Mouse (Mus musculus) CH12.LX (cell line): Measurements from ENCODE around the gene 5730596B20Rik. TPM values are rescaled to one million over a fixed set of nuclear protein-coding genes. Genes with fewer than 3 reads are reported as not detected.

Experiments used
- DNase-seq: peaks from one replicate; pipeline ENCODE4 v3.0.0-alpha.2; 2013; ENCODE audit errors: extremely low read depth
- H3K27ac ChIP-seq: 2 replicates; pipeline ENCODE4 v1.5.1; 2012; ENCODE audit warnings: low read depth, mild to moderate bottlenecking, control low read depth, moderate library complexity; ENCODE audit not compliant: insufficient read depth
- H3K27me3 ChIP-seq: replicated peaks from 2 replicates; pipeline ENCODE3; 2012; ENCODE audit warnings: inconsistent platforms
- H3K36me3 ChIP-seq, 2 experiments: replicated peaks in 1 of 2; 2 replicates each; pipeline versions ENCODE3 to v1.6.1; 2012; ENCODE audit warnings: inconsistent platforms in 1 of 2, low read length in 1 of 2, mild to moderate bottlenecking in 1 of 2, mixed read lengths in 1 of 2, moderate library complexity in 1 of 2; ENCODE audit not compliant: control insufficient read depth in 1 of 2, insufficient read depth in 1 of 2
- H3K4me1 ChIP-seq, 2 experiments: 2 replicates each; pipeline ENCODE4 v1.6.1; 2012; ENCODE audit warnings: inconsistent platforms in 1 of 2, moderate library complexity in 1 of 2; ENCODE audit not compliant: insufficient read depth in 2 of 2, control insufficient read depth in 1 of 2
- H3K4me2 ChIP-seq: 2 replicates; pipeline ENCODE4 v1.6.1; 2012; ENCODE audit warnings: low read depth, mild to moderate bottlenecking, control low read depth; ENCODE audit not compliant: poor library complexity, insufficient read depth, severe bottlenecking
- H3K4me3 ChIP-seq, 3 experiments: fragments of 150-350 bp in 1 of 3; sonication (generic) in 1 of 3; replicated peaks in 1 of 3; 2 replicates each; pipeline versions ENCODE3 to v1.5.1; 2011 to 2012; ENCODE audit warnings: low read depth in 2 of 3, low read length in 2 of 3, mild to moderate bottlenecking in 2 of 3, moderate library complexity in 2 of 3, control low read depth in 1 of 3, improper control_type of control experiment in 1 of 3, inconsistent platforms in 1 of 3, mixed read lengths in 1 of 3; ENCODE audit not compliant: poor library complexity in 1 of 3
- H3K79me2 ChIP-seq: replicated peaks from 2 replicates; pipeline ENCODE4 v1.6.1; 2012; ENCODE audit warnings: mild to moderate bottlenecking, moderate library complexity; ENCODE audit not compliant: control insufficient read depth, poor library complexity, insufficient read depth, severe bottlenecking; ENCODE audit errors: extremely low read depth
- H3K9ac ChIP-seq: 2 replicates; pipeline ENCODE4 v1.6.1; 2012; ENCODE audit warnings: low read depth, mild to moderate bottlenecking, control low read depth, moderate library complexity; ENCODE audit not compliant: insufficient read depth
- H3K9me3 ChIP-seq: replicated peaks from 2 replicates; pipeline ENCODE3; 2012; ENCODE audit warnings: low read length, inconsistent platforms, mixed read lengths
- BHLHE40 ChIP-seq: IDR thresholded peaks from 2 replicates; pipeline ENCODE4 v1.6.1; 2011; ENCODE audit warnings: mild to moderate bottlenecking, low read depth, low read length, improper control_type of control experiment
- CHD2 ChIP-seq: IDR thresholded peaks from 2 replicates; pipeline ENCODE4 v1.6.1; 2011; ENCODE audit warnings: low read length, improper control_type of control experiment
- CTCF ChIP-seq, 2 experiments: IDR thresholded peaks in 1 of 2; conservative IDR thresholded peaks in 1 of 2; 2 replicates each; pipeline ENCODE4 v1.5.1; 2011 to 2012; ENCODE audit warnings: low read depth in 2 of 2, low read length in 2 of 2, improper control_type of control experiment in 1 of 2, inconsistent platforms in 1 of 2, mild to moderate bottlenecking in 1 of 2, moderate library complexity in 1 of 2
- EP300 ChIP-seq: IDR thresholded peaks from 2 replicates; pipeline ENCODE4 v1.6.1; 2011; ENCODE audit warnings: low read length, improper control_type of control experiment
- GABPA ChIP-seq: IDR thresholded peaks from 2 replicates; pipeline ENCODE4 v1.6.1; 2012; ENCODE audit warnings: low read depth, low read length, improper control_type of control experiment, inconsistent platforms; ENCODE audit not compliant: insufficient replicate concordance
- HCFC1 ChIP-seq: IDR thresholded peaks from 2 replicates; pipeline ENCODE4 v1.6.1; 2012; ENCODE audit warnings: low read depth, mild to moderate bottlenecking, inconsistent platforms, low read length, improper control_type of control experiment
- MAFK ChIP-seq: IDR thresholded peaks from 2 replicates; pipeline ENCODE4 v1.6.1; 2011; ENCODE audit warnings: low read length, improper control_type of control experiment; ENCODE audit not compliant: insufficient replicate concordance
- MAX ChIP-seq: IDR thresholded peaks from 2 replicates; pipeline ENCODE4 v1.6.1; 2011; ENCODE audit warnings: low read length, improper control_type of control experiment
- MXI1 ChIP-seq: IDR thresholded peaks from 2 replicates; pipeline ENCODE4 v1.6.1; 2011; ENCODE audit warnings: mild to moderate bottlenecking, low read depth, low read length, improper control_type of control experiment
- POLR2A ChIP-seq: IDR thresholded peaks from 2 replicates; pipeline ENCODE4 v1.6.1; 2011; ENCODE audit warnings: low read depth, mild to moderate bottlenecking, improper control_type of control experiment, low read length
- RAD21 ChIP-seq: IDR thresholded peaks from 2 replicates; pipeline ENCODE4 v1.6.1; 2011; ENCODE audit warnings: low read depth, mild to moderate bottlenecking, low read length, improper control_type of control experiment, moderate library complexity
- SIN3A ChIP-seq: IDR thresholded peaks from 2 replicates; pipeline ENCODE4 v1.6.1; 2012; ENCODE audit warnings: low read length, improper control_type of control experiment, inconsistent platforms
- SMC3 ChIP-seq: IDR thresholded peaks from 2 replicates; pipeline ENCODE4 v1.6.1; 2011; ENCODE audit warnings: low read depth, low read length, improper control_type of control experiment
- ZNF384 ChIP-seq: IDR thresholded peaks from 2 replicates; pipeline ENCODE4 v1.6.1; 2012; ENCODE audit warnings: low read depth, low read length, improper control_type of control experiment, inconsistent platforms
- dilution Hi-C: fragments of 300-500 bp; cut with MboI; formaldehyde crosslinking; loops from 2 replicates; pipeline ENCODE4 v1.14.3; 2020; ENCODE audit warnings: low sequenced_read_pairs; ENCODE audit not compliant: extremely low pct_unique_long_range_greater_than_20kb, extremely low pct_ligation_motif_present
- in situ Hi-C: fragments of 300-500 bp; cut with MboI; formaldehyde crosslinking; loops from 3 replicates; pipeline ENCODE4 v1.14.3; 2019; ENCODE audit warnings: low sequenced_read_pairs, low pct_ligation_motif_present, low pct_unique_long_range_greater_than_20kb, mixed read lengths
- polyA plus RNA-seq: library from polyadenylated mRNA; unstranded; fragments of >175 nt; gene quantifications from 2 replicates; pipeline ENCODE4 v1.2.1, GENCODE M21; 2012; ENCODE audit warnings: low read depth; ENCODE audit not compliant: insufficient read length
- total RNA-seq, 2 experiments: library from RNA; depleted of rRNA; stranded (reverse); fragments of 300-350 nt in 1 of 2; fragments of >200 nt in 1 of 2; gene quantifications; 2 replicates each; pipeline ENCODE4 v1.2.3; 2012 to 2014

5730596B20Rik gene
- total and polyA plus RNA-seq, 3 experiments, result 0.07 TPM; not detected in 2

DNA sequence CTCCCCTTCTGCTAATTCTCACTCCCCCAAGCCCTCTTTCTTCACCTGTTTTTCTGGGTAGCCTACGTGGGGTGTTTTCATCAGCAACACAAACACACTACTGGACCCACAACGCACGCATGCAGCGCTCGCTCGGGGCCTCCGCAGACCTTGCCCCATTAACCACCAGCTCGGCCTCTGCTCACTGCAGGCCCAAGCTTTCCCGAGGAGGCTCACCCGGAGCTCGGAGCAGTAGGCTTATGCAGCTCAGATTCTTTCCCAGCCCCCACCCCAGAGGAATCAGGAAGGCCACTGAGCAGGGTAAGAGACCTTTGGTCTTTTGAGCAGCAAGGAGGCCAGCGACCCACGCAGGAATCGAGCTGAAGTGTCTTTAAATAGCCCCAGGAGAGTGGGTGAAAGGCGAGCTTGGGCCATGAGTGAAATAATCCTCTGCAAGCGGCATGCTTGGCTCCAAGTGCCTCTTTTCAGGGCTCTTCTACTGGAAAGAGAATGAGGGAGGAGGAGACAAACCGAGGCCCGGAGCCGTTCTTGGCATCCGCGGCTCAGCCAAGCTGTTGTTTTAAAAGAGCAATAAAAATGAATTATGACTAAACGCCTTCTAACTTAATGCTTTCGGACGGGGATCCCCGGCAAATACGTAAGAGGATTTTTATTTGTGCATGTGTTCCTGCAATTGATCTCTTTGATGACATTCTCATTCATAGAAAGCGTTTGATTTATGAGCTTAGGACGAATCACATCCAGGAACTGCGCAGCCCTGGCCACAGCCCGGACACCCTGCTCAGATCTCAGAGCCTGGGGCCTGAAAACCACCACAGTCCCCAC is 16.6 kb upstream of the 5730596B20Rik start:
- no peaks in the 10 kb centered on the region for H3K27me3 ChIP-seq

DNA sequence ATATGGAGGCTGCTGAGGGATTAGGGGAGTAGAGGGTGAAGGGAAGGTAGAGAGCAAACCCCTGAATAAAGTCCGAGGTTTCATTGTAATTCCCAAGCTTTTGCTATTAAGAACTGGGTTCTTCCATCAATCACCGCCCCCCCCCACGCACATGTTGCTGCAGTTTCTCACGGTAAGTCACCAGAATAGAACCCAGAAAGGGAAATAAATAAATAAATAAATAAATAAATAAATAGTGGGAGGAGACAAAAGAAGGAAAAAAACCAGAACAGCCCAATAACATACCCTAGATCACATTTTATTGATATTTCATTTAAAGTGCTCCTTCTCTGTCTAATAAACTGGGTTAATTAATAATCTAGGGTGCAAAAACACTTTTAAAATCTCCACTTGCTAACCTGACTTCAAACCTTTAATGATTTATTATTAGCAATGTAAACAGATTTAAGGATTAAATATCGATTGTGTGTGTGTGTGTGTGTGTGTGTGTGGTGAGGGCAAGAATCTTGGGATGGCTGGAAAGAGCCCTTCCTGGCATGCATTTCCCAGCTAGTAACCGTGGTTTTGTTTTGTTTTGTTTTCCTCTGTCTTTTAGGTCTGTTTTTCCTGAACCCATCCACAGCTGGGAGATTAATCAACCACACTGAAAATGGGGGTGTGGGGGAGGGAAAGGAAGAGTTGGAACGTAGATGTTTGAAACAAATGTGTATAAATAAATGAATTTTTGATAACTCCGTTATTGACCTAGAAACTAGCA is 15.8 kb upstream of the 5730596B20Rik start:
- Histone ChIP-seq H3K9ac (no peak overlapping the region), H3K4me3 (no peak overlapping the region), H3K4me2 (no peak overlapping the region), H3K79me2 (peaks cover 7% of the 10 kb centered on the region; the same call in 1 of the 2 replicates), H3K36me3 (peaks cover 6 to 39% of the 10 kb centered on the region in 2 experiments), H3K9me3 (no peaks in the 10 kb centered on the region), H3K4me1 (peaks cover 2 to 17% of the 10 kb centered on the region in 2 experiments; a peak in 3 of 4 replicates), H3K27me3 (no peaks in the 10 kb centered on the region), H3K27ac (no peak overlapping the region)
- no peak for DNase-seq
- dilution Hi-C loops (no loop called here), in situ Hi-C loops (no loop called here)
- TF ChIP-seq MAFK (no peak), CHD2 (no peak), CTCF (conservative IDR thresholded peaks at IDR 0.05 in 1 of 2, IDR thresholded peaks at IDR 0.05 in 1 of 2; ENCODE audit: low read depth in 2 of 2, low read length in 2 of 2) (no peak), SIN3A (no peak), SMC3 (no peak), MXI1 (no peak), HCFC1 (no peak), EP300 (no peak), ZNF384 (no peak), BHLHE40 (no peak), GABPA (no peak), RAD21 (no peak), POLR2A (no peak)

More for the DNA sequence above, 16.6 kb upstream of the 5730596B20Rik start:
- Histone ChIP-seq H3K9ac (peak overlapping the region; percentile 96), H3K4me2 (peak overlapping the region; percentile 95), H3K27ac (peak overlapping the region; percentile 40), H3K4me1 (peaks cover 2 to 17% of the 10 kb centered on the region in 2 experiments; a peak in 3 of 4 replicates), H3K9me3 (no peaks in the 10 kb centered on the region), H3K36me3 (peaks cover 6 to 40% of the 10 kb centered on the region in 2 experiments), H3K4me3 (peak overlapping the region; percentile 23 to 83 (median 52)), H3K79me2 (peaks cover 7% of the 10 kb centered on the region; the same call in 1 of the 2 replicates)
- peak; percentile 25 for DNase-seq
- dilution Hi-C loops (no loop called here), in situ Hi-C loops (no loop called here)
- TF ChIP-seq SIN3A (no peak), MAX (no peak), CHD2 (0 out of 2 replicates have a peak, but pooled peaks have one; percentile 13)
